Mouse (Mus musculus) kidney, adult 2 months (tissue): ENCODE measurements around the gene Skor1.

Experiments
- CTCF ChIP-seq: fragments of 200-500 bp; conservative IDR thresholded peaks from 2 replicates; pipeline ENCODE4 v1.5.1; 2011; ENCODE audit warnings: low read depth, mild to moderate bottlenecking, control low read depth, low read length, moderate library complexity, mixed read lengths; ENCODE audit not compliant: insufficient read depth, insufficient read length
- POLR2A ChIP-seq: fragments of 200-500 bp; IDR thresholded peaks from one replicate; pipeline ENCODE4 v1.6.1; 2011; ENCODE audit warnings: low read depth, low read length, control low read depth

DNA sequence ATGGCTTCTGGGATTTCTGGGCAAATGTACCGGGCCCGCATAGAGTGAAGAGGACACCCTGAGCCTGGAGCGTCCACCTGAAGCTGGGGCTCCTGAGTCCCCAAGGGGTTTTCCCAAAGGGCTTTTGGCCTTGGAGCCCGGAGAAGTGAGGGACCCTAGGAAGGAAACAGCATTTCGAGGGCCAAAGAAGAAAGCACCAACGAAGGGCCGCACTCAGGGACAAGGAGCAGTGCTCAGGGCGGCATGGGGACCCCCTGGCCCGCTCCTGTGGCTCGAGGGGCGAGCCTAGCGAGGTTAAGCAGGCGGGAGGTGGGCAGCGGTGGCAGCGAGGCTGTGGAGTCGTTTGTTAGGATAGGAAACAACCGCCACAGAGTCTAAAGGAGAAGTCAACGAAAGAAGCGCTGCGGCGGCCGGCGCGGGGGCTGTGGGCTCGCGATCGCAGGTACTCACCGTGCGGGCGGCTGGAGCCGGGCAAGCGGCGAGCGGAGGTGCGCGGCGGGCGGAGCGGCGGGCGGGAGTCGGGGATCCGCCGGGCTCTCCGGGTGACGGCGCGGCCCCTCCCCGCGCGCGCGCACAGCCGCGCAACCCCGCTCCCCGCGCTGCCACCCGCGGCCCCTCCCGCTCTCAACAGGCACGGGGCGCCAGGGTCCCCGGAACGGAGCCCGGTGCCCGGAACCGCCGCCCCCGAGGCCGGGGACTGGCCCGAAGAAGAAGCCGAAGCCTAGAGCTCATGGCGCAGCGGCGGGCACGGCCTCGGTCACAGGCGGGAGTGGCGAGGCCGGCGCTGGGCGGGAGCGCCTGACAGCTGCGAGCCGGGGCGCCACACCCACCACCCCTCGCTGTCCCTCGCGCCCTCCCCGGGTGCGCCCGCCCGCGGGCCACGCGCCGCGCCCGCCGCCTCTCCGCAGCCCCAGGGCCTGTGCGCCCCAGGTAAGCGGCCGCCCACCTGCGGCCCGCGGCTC lies at the start of gene Skor1:
- no peak for TF ChIP-seq POLR2A
- no peak for TF ChIP-seq CTCF
